Mouse (Mus musculus) forebrain, embryonic 10.5 days (tissue): ENCODE data around the gene Als2cr12. TPM values are rescaled to one million over a fixed set of nuclear protein-coding genes. Genes with fewer than 3 reads are reported as not detected.
"Not testable (repeated sequence)": the region's sequence is repeated elsewhere in the genome, so short reads cannot be mapped to it uniquely, and the experiment has no call there.

Experiments
- DNase-seq: peaks from one replicate; pipeline ENCODE4 v3.0.0-alpha.2; 2017; ENCODE audit warnings: low spot score; ENCODE audit errors: extremely low spot score
- H3K27ac ChIP-seq: fragments of 300-500 bp; sonication (generic); 2 replicates; pipeline ENCODE4 v1.5.1; 2016; ENCODE audit warnings: mild to moderate bottlenecking
- H3K27me3 ChIP-seq: fragments of 300-500 bp; sonication (generic); 2 replicates; pipeline ENCODE4 v1.6.1; 2016; ENCODE audit warnings: mild to moderate bottlenecking; ENCODE audit not compliant: poor library complexity, severe bottlenecking
- H3K36me3 ChIP-seq: fragments of 300-500 bp; sonication (generic); replicated peaks from 2 replicates; pipeline ENCODE4 v1.6.1; 2016; ENCODE audit warnings: mild to moderate bottlenecking, moderate library complexity
- H3K4me1 ChIP-seq: fragments of 300-500 bp; sonication (generic); 2 replicates; pipeline ENCODE4 v1.6.1; 2016
- H3K4me3 ChIP-seq: fragments of 300-500 bp; sonication (generic); 2 replicates; pipeline ENCODE4 v1.5.1; 2016; ENCODE audit warnings: mild to moderate bottlenecking, moderate library complexity
- H3K9me3 ChIP-seq: fragments of 300-500 bp; sonication (generic); 2 replicates; pipeline ENCODE4 v1.6.1; 2016; ENCODE audit warnings: mild to moderate bottlenecking, moderate library complexity
- WGBS: fragments of 180-500 bp; shearing (Covaris S2); methylation state at CpG from one replicate; pipeline ENCODE4 v1.1.7; 2016; 5-methylcytosine and 5-hydroxymethylcytosine counted together
- polyA plus RNA-seq: library from polyadenylated mRNA; unstranded; fragments of >200 nt; fragmentation: Nextera tagmentation; extraction: Ambion mirVana; gene quantifications from 2 replicates; pipeline ENCODE4 v1.2.1, GENCODE M21; 2016

Als2cr12 gene
- polyA plus RNA-seq, 1 experiment from 2014 or later: not detected

DNA sequence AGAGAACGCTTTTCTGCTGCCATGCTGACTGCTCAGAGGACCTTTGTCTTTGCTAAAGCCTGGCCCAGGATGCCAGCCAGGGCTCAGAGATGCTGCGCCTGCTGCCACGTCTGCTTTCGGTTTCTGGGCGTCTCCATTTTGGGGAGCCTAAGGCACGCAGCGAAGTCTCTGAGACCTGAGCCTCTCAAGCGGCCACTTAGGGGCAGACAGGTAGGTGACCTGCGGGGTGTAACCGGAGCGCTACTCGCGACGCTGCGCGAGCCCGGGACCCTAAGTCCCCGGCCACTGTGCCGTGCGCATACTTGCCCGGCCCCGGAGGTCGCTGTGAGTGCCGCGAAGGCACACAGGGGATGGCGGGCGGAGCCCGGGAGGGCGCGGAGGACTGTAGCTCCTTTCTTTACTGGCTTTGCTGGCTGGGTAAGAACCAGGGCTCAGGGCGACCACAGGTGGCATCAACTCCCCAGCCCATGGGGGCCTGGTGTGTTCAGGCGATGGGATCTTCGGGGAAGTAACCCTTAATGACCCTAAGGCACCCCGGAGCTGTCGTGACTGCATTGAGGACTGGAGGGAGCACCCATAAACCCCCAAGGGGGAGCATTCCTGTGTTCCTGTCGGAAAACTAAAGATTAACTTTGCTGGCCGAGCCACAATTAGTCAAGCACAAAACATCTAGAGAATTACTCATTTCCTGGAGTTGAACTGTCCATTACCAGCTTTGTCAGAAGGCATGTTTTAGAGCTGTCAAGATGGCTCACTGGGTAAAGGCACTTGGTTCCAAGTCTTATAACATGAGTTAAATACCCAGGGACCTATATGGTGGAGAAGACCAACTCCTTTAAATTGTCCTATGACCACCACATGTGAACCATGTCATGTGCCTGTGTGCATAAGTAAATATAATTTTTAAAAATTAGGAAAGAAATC lies 43.0 kb downstream of the Als2cr12 start:
- peaks cover 4% of the 10 kb centered on the region for H3K4me1 ChIP-seq
- peak overlapping the region; percentile 85 for H3K27ac ChIP-seq
- peak overlapping the region; percentile 63 for H3K4me3 ChIP-seq
- peaks cover 11% of the 10 kb centered on the region; the same call in 1 of the 2 replicates for H3K27me3 ChIP-seq
- H3K9me3 ChIP-seq: no peaks in the 10 kb centered on the region
- 2% methylated on average over 37 of the region's 37 CpGs for WGBS
- DNase-seq: peak; percentile 54
- no peaks in the 10 kb centered on the region for H3K36me3 ChIP-seq

DNA sequence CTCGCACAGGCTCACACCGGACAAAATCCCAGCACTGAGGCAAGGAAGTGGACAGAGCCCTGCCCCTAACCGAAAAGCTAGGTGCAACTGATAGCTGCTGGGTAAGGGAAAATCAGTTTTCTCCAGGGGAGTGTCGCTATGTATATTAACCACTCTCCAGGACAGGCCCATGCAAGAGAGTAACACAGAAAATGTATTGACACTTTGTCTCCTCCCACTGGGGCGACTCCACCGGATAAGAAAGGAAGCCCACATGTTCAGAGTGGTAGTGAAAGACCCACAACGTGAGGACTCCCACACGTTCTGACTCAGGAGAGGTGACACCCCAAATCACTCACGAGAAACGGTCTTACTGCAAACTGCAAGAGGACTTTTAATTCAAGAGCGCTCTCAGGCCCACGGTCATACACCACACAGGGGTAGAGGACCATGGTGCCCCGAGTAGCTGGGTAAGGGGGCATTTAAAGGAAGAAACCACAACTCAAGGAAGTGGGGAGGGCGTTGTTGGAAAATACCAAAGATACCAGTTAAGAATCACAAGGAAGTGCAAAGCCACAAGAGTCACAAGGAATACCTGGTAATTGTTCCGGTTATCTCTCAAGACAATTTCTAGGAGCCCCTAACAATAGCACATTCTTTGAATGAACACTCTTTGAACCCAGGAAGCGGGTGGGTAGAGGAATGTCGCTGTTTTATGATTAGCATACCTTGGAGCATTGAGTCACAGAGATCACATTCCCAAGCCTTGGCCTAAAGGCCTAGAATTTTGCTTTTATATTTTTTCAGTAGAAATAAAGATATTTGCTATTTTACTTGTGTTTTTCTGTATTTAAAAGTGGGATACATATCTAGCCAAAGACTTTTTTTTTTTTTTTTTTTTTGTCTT lies 44.0 kb downstream of the Als2cr12 start:
- DNase-seq: not testable (repeated sequence)
- WGBS: 88% methylated on average over 17 of the region's 17 CpGs
- peaks cover 11% of the 10 kb centered on the region; the same call in 1 of the 2 replicates for H3K27me3 ChIP-seq

DNA sequence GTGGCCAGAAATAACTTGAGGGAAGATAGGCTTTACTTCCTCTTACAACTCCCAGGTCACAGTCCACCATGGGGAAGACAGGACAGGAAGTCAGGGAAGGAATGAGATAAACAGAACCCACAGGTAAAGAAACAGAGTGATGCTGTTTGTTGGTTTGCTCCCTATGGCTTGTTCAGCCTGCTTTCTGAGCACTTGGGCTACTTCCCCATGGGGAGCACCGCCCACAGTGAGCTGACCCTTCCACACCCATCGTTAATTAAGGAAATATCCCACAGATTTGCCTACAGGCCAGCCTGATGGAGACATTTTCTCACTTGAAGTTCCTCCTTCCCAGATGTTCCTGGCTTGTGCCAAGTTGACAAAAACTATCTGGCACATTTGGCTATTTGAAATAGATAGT lies 66.9 kb downstream of the Als2cr12 start:
- not testable (repeated sequence) for H3K27ac ChIP-seq, H3K4me1 ChIP-seq
- WGBS: 82% methylated on average over 2 of the region's 2 CpGs

More for the DNA sequence above, 44.0 kb downstream of the Als2cr12 start:
- H3K4me1 ChIP-seq, H3K9me3 ChIP-seq, H3K36me3 ChIP-seq: not testable (repeated sequence)
- Histone ChIP-seq H3K4me3 (peak overlapping the region; percentile 63; the same call in 1 of the 2 replicates), H3K27ac (peak overlapping the region; percentile 85; the same call in 1 of the 2 replicates)

DNA sequence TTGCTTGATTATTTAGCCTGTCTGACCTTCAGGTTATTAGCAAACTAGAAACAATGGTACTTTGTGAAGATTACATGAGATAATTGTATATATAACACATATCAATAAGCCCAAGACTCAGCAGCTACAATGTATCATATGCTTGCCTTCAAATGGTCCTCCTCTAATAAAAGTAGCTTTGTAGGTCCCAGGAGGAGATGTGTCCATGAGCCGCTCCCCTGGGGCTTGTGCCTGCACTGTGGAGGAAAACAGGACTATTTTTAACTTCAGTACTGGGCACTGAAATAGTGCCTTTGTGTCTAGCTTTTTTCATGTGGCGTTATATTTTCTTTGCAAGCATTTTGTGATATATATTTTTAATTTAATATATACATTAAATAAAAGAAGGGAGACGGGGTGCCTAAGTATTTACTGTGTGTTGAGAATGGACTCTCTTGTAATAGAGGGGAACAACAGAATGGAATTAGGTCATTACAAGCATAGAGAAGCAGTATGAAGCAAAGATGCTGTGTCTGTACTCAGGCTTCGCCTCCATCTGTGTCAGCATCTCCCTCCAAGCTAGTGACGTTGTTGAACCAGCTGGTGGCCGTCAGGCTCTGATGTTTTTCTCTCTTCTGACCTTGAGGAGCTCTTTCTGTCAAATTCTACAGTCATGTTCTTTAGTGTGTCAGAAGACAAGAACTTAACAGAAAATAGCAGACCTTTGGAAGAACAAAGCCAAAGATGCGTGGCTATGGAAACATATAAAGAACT lies 73.6 kb downstream of the Als2cr12 start:
- H3K4me3 ChIP-seq: no peak overlapping the region
- no peaks in the 10 kb centered on the region for H3K4me1 ChIP-seq
- no peaks in the 10 kb centered on the region; the same call in 1 of the 2 replicates for H3K9me3 ChIP-seq
- H3K27ac ChIP-seq: no peak overlapping the region
- H3K27me3 ChIP-seq: no peaks in the 10 kb centered on the region
- no peak for DNase-seq
- H3K36me3 ChIP-seq: no peaks in the 10 kb centered on the region
- 82% methylated on average over 7 of the region's 7 CpGs for WGBS

More for the DNA sequence above, 66.9 kb downstream of the Als2cr12 start:
- not testable (repeated sequence) for H3K27me3 ChIP-seq, H3K4me3 ChIP-seq, H3K36me3 ChIP-seq, H3K9me3 ChIP-seq, DNase-seq

DNA sequence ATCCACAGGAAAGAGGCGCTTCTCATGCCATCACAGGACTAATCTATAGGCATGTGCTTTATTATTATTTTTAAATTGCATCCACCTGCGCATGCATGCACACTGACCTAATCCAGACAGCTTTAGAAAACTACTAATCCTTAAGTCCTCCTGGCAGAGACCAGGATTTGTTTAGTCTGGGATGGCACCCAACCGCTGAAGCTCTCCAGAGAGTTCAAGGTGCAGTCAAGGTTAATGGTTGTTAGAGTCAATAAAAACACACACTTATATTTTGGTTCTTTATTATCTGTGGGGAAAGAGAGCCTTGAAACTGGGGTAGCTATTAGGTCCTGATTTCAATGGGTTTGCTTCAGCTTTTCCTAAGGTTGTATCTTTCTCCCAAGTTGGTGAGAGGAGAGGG lies 74.5 kb downstream of the Als2cr12 start:
- H3K27ac ChIP-seq: no peak overlapping the region
- whole genome bisulfite sequencing: 89% methylated on average over 3 of the region's 3 CpGs
- H3K9me3 ChIP-seq: no peaks in the 10 kb centered on the region; the same call in 1 of the 2 replicates
- no peaks in the 10 kb centered on the region for H3K27me3 ChIP-seq
- no peak for DNase-seq
- no peak overlapping the region for H3K4me3 ChIP-seq
- no peaks in the 10 kb centered on the region for H3K4me1 ChIP-seq
- H3K36me3 ChIP-seq: no peaks in the 10 kb centered on the region

DNA sequence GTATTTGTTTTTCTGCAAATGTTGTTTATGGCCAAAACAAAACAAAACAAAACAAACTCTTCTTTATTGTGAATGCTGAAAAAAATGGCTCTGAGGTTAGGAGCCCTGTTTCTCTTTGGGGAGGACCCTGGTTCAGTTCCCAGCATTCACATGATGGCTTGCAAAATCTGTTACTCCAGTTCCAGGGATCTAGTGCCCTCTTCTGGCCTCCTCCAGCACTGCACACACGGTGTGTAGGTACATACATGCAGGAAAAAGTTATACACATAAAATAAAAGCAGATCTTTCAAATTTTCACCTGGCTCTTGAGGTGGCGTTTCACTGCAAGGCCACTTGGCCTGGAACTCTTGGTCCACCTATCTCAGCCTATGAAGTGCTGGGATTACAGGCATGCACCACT lies 77.0 kb downstream of the Als2cr12 start:
- no peaks in the 10 kb centered on the region for H3K36me3 ChIP-seq
- H3K9me3 ChIP-seq: no peaks in the 10 kb centered on the region; the same call in 1 of the 2 replicates
- 99% methylated on average over 2 of the region's 2 CpGs for WGBS
- H3K4me1 ChIP-seq: no peaks in the 10 kb centered on the region
- no peak overlapping the region for H3K4me3 ChIP-seq
- no peak for DNase-seq
- H3K27ac ChIP-seq: no peak overlapping the region
- H3K27me3 ChIP-seq: no peaks in the 10 kb centered on the region

DNA sequence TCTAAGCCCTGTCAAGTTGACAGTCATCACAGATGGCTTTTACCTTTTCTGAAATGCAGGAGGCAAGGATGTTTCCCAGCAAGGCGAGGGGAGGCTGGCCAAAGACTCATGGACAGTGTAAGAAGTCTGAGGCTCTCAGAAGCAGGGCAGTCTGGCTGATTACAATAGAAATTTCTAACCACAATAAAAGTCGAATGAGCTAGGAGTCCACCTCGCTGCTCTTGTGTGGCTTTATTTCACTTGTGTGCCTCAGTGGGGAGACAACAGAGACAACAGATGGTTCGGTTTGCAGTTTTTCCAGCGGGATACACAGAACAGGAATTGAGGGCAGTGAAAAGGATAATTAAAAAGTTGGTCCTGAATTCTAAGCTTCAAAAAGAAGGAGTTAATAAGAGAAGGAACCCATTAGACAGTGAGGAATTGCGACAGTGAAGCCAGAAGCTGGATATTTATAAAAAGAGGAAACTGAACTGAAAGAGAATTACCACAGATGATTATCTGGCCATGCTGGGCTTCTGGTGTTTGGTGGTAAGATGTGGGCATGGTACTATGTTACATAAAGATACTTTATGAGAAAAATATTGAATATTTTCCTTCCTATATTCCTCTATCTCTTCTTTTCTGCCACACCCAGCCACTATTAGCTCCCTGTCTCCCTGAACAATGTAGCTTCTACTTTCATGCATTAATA lies 77.7 kb downstream of the Als2cr12 start:
- Histone ChIP-seq H3K4me3 (no peak overlapping the region), H3K4me1 (no peaks in the 10 kb centered on the region), H3K9me3 (no peaks in the 10 kb centered on the region; the same call in 1 of the 2 replicates), H3K27me3 (no peaks in the 10 kb centered on the region), H3K27ac (no peak overlapping the region), H3K36me3 (no peaks in the 10 kb centered on the region)
- WGBS: 85% methylated on average over 6 of the region's 6 CpGs
- DNase-seq: no peak

DNA sequence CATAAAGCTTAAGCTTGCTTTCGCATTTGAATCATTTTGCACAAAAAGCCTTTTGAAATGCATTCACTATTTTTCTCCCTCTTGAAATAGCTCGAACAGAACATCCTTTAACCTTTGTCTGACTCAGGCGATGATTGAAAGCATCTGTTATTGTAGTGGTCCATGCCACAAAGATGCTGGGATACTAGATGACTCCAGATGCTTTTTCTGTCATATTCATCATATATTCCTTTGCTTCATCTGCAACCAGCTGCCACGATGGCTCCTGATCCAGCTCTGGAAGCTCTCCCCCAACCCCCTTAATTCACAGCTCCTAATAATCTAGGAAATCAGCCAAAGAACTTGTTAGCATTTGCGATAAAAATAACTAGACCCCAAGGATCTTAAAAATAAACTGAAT lies 78.7 kb downstream of the Als2cr12 start:
- 78% methylated on average over 5 of the region's 5 CpGs for WGBS
- no peak overlapping the region for H3K4me3 ChIP-seq
- DNase-seq: no peak
- no peak overlapping the region for H3K27ac ChIP-seq
- H3K27me3 ChIP-seq: no peaks in the 10 kb centered on the region
- H3K36me3 ChIP-seq: no peaks in the 10 kb centered on the region
- no peaks in the 10 kb centered on the region for H3K4me1 ChIP-seq
- H3K9me3 ChIP-seq: no peaks in the 10 kb centered on the region; the same call in 1 of the 2 replicates

DNA sequence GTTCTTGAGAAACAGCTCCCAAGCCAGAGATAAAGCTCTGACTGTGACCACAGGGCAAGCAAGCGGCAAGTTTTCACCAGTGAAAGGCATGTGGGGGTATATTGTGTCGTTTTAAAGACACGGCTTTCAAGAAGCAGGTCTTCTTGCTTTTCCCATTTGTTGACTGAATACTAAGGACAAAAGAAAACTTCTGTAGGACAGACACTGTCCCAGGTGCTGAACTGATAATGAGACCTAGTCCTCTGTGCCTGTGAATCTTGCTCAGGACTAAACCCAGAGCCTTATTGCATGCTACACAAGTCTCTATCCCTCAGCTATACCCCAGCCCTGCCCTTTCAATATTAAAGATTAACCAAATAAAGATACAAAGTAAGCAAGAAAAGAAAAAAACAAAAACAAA lies 79.6 kb downstream of the Als2cr12 start:
- no peak for DNase-seq
- Histone ChIP-seq H3K27me3 (no peaks in the 10 kb centered on the region), H3K27ac (no peak overlapping the region), H3K4me1 (no peaks in the 10 kb centered on the region), H3K4me3 (no peak overlapping the region), H3K36me3 (no peaks in the 10 kb centered on the region), H3K9me3 (no peaks in the 10 kb centered on the region; the same call in 1 of the 2 replicates)
- 79% methylated on average over 3 of the region's 3 CpGs for WGBS

DNA sequence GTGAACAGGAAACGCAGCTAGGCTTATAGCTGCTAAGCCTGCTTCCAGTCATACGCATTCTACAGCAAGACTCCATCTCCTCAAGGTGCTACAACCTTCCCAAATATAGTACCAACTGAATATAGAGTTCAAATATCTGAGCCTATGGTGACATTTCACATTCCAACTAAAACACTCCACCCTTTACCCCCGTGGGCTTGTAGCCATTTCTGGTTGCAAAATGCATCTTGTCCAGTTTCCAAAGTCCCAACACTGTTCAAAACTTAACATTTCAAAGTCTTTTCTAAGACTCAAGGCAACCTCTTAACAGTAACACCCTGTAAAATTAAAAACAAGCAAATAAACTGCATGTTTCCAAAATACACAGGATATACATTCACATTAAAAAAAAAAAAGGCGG lies 80.6 kb downstream of the Als2cr12 start:
- H3K27me3 ChIP-seq: no peaks in the 10 kb centered on the region
- no peak overlapping the region for H3K4me3 ChIP-seq
- no peaks in the 10 kb centered on the region; the same call in 1 of the 2 replicates for H3K9me3 ChIP-seq
- DNase-seq: no peak
- WGBS: 88% methylated on average over 4 of the region's 4 CpGs
- no peak overlapping the region for H3K27ac ChIP-seq
- H3K4me1 ChIP-seq: no peaks in the 10 kb centered on the region
- no peaks in the 10 kb centered on the region for H3K36me3 ChIP-seq

DNA sequence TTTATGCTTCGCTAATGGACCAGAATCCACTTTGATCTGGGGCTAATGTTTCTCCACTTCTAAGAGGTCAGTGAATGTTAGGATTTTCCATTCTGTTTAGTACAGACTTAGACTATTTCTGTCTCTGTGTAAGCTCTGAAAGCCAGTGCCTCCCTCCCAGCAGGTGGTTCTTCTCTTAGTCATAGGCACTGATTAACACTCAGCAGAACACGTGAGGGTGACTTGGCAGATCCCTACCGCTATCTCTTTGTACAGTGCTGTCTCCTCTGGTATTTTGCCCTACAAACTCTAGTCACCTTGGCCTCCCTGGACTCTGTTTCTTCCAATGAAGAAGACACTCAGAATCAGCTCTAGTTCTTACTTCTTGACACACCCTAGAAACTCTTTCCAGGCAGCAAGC lies 81.4 kb downstream of the Als2cr12 start:
- WGBS: 72% methylated on average over 3 of the region's 3 CpGs
- H3K9me3 ChIP-seq: no peaks in the 10 kb centered on the region; the same call in 1 of the 2 replicates

More for the DNA sequence above, 81.4 kb downstream of the Als2cr12 start:
- no peaks in the 10 kb centered on the region for H3K36me3 ChIP-seq
- DNase-seq: no peak
- H3K27me3 ChIP-seq: no peaks in the 10 kb centered on the region
- H3K4me3 ChIP-seq: no peak overlapping the region
- H3K27ac ChIP-seq: no peak overlapping the region
- H3K4me1 ChIP-seq: no peaks in the 10 kb centered on the region
